Mouse (Mus musculus) kidney, embryonic 14.5 days (tissue): ENCODE data around the gene Zfand5. TPM values are rescaled to one million over a fixed set of nuclear protein-coding genes. Genes with fewer than 3 reads are reported as not detected.
"Not testable (repeated sequence)": the region's sequence is repeated elsewhere in the genome, so short reads cannot be mapped to it uniquely, and the experiment has no call there.

ENCODE experiments used
- ATAC-seq: fragments of 200-750 bp; cut with Nextera tagmentation; 2 replicates; pipeline ENCODE4 v1.8.0; 2017; ENCODE audit warnings: moderate number of reproducible peaks, mild to moderate bottlenecking, moderate TSS enrichment, moderate library complexity; ENCODE audit not compliant: low FRiP score, low TSS enrichment
- H3K27ac ChIP-seq: fragments of 300-500 bp; sonication (generic); 2 replicates; pipeline ENCODE4 v1.5.1; 2014; ENCODE audit warnings: low read depth, mild to moderate bottlenecking, low read length, moderate library complexity, mixed read lengths
- H3K27me3 ChIP-seq: fragments of 300-500 bp; sonication (generic); 2 replicates; pipeline ENCODE4 v1.6.1; 2014; ENCODE audit warnings: mild to moderate bottlenecking, low read length; ENCODE audit not compliant: control insufficient read depth, insufficient read depth
- H3K36me3 ChIP-seq: fragments of 300-500 bp; sonication (generic); 2 replicates; pipeline ENCODE4 v1.6.1; 2014; ENCODE audit warnings: low read length, mixed read lengths; ENCODE audit not compliant: control insufficient read depth, insufficient read depth
- H3K4me1 ChIP-seq: fragments of 300-500 bp; sonication (generic); 2 replicates; pipeline ENCODE4 v1.6.1; 2014; ENCODE audit warnings: low read length, mixed read lengths; ENCODE audit not compliant: control insufficient read depth, insufficient read depth
- H3K4me2 ChIP-seq: fragments of 300-500 bp; sonication (generic); replicated peaks from 2 replicates; pipeline ENCODE4 v1.6.1; 2014; ENCODE audit warnings: low read depth, mild to moderate bottlenecking, low read length
- H3K4me3 ChIP-seq: fragments of 300-500 bp; sonication (generic); 2 replicates; pipeline ENCODE4 v1.5.1; 2014; ENCODE audit warnings: mild to moderate bottlenecking, low read length
- H3K9ac ChIP-seq: fragments of 300-500 bp; sonication (generic); 2 replicates; pipeline ENCODE4 v1.6.1; 2014; ENCODE audit warnings: low read depth, mild to moderate bottlenecking, low read length, moderate library complexity
- H3K9me3 ChIP-seq: fragments of 300-500 bp; sonication (generic); 2 replicates; pipeline ENCODE4 v1.6.1; 2016; ENCODE audit warnings: low read length; ENCODE audit not compliant: control insufficient read depth
- WGBS: fragments of 180-500 bp; shearing (Covaris S2); extraction: QIAGEN DNeasy Blood & Tissue Kit; methylation state at CpG from one replicate; pipeline ENCODE4 v1.1.7; 2014; 5-methylcytosine and 5-hydroxymethylcytosine counted together
- polyA plus RNA-seq: library from polyadenylated mRNA; unstranded; fragments of >200 nt; fragmentation: Nextera tagmentation; extraction: Ambion mirVana; gene quantifications from 2 replicates; pipeline ENCODE4 v1.2.1, GENCODE M21; 2014

Zfand5 gene
- polyA plus RNA-seq, result 99.0 and 136 TPM in 2 replicates

DNA sequence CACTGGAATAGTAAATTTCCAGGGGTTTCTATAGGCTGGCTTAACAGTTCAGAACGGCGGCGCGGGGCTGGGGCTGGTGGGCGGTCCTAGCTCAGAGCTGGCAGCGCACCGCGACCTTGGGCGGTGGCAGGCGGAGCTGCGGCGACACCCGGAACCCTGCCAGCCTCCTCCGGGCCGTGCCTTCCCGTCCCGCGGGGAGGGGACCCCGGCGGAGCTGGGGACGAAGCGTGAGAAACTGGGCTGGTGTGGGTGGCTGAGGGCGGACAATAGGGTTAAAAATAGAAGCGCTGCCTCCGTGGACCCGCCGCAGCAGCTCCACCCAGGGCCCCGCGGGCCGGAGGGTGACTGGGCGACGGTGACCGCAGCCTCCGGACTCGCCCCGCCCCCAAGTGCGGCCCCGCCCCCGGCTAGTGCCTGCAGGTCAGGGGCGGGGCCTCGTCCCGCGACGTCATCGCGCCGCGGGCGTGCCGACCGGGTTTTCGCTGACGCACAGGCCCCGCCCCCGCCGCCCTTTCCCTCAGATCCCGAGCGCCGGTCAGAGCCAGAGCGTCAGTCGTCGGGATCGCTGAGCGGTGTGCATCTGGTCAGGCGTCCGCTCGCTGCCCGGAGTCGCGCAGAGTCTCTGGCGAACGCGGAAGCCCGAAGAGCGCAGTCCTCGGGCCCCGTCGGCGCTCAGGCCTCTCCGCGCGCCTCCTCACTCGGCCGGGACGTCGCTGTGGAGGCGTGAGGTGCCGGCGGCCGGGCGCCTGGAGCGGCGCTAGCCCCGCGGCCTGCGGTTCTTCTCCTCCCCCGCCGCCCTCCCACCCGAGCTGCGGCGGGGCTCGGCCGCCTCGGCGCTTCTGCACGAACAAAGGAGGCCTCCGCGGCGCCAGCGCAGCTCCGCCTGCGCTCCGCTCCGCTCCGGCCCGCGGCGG is at the start of gene Zfand5:
TSS of gene Zfand5 (plus strand) at position 538 of the 914 bp plus-strand sequence.
- Histone ChIP-seq H3K27me3 (no peaks in the 10 kb centered on the region), H3K27ac (peak within 1 kb of the TSS; percentile 100), H3K4me3 (peak within 1 kb of the TSS; percentile 94), H3K9ac (peak within 1 kb of the TSS; percentile 100), H3K4me1 (peaks cover 4% of the 10 kb centered on the region; the same call in 1 of the 2 replicates), H3K4me2 (peak within 1 kb of the TSS; percentile 48), H3K9me3 (no peaks in the 10 kb centered on the region), H3K36me3 (peaks cover 7% of the 10 kb centered on the region; the same call in 1 of the 2 replicates)
- WGBS, result under 1% methylated on average over 71 of the region's 118 CpGs
- peak; percentile 96 for ATAC-seq

DNA sequence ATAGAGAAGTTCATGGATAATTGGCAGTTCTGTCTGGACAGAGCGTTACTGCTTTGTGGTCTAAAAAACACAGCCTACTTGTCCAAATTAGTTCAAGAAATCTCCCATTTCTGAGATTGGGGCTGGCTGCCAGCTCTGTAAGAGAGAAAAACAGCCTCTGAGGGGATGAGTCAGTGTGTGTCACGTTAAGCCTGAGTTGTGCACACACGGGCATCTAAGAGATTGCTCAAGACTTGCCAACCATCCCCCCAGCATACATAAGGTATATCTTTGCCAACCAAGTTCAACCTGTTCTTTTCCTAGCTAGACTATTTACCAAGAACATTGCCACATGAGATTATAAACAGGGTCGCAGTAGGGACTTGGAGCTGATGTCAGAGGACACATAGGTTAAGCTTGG is 44.9 kb upstream of the Zfand5 start:
- Histone ChIP-seq H3K9me3 (no peaks in the 10 kb centered on the region), H3K4me1 (no peaks in the 10 kb centered on the region), H3K9ac (no peak overlapping the region), H3K27me3 (no peaks in the 10 kb centered on the region), H3K27ac (no peak overlapping the region), H3K4me3 (no peak overlapping the region), H3K4me2 (no peak overlapping the region), H3K36me3 (no peaks in the 10 kb centered on the region)
- 77% methylated on average over 4 of the region's 4 CpGs for WGBS
- no peak for ATAC-seq

DNA sequence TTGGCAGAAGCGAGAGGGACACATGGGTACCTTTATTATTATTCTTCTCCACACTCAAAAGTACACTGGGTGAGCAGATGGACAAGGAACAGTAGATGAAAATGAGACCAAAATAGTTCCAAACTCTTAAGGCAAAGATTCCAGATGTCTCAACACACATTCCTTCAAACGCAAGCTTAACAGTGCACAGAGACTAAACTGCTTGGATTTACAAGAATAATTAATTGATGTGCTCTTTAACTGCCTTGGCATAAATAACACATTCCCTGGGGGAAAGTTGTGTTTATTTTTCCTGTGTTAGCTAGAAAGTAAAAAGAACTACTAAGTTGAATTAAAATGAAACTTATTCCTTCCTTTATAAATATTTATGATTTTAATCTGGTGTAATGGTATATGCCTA is 44.3 kb upstream of the Zfand5 start:
- no peak for ATAC-seq
- Histone ChIP-seq H3K9me3 (no peaks in the 10 kb centered on the region), H3K4me3 (no peak overlapping the region), H3K27me3 (no peaks in the 10 kb centered on the region), H3K27ac (no peak overlapping the region), H3K36me3 (no peaks in the 10 kb centered on the region), H3K4me1 (no peaks in the 10 kb centered on the region), H3K4me2 (no peak overlapping the region), H3K9ac (no peak overlapping the region)
- 35% methylated on average over 2 of the region's 2 CpGs for WGBS

DNA sequence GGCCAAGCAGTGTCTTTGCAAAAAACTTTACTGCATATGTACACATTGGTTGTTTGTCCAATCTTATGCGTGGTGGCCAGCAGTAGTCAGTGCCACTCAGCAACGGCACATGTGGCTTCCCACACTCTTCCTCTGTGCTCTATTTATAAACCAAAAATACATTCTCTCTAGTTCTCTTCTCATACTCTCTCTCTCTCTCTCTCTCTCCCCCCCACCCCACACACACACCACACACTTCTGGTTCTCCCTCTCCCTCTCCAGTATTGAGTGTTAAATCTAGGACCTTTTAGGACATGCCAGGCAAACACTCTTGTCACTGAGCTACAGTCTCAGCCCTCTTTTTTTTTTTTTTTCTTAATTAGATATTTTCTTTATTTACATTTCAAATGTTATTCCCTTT is 23.3 kb upstream of the Zfand5 start:
- not testable (repeated sequence) for H3K27me3 ChIP-seq, H3K4me1 ChIP-seq, H3K4me2 ChIP-seq, H3K9me3 ChIP-seq, H3K27ac ChIP-seq, H3K36me3 ChIP-seq, H3K4me3 ChIP-seq, H3K9ac ChIP-seq, ATAC-seq
- WGBS, result 86% methylated on average over 2 of the region's 2 CpGs

DNA sequence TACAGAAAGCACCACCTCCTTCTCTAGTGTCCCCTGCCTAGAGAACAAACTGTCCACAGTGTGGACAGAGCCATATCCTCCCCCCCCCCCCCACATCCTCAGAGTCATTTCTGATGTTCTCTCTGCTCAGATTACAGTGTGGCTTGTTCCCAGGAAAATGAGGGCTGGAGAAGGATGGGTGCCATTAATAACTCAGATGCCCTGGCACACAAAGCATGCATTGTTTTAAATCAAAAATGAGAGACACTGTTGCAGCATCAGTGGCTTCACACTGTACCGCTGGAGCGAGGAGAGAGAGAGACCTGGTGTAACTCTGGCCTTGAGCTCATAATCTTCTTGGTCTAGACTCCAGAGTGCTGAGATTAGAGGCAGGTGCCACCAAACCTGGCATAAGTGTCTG is 18.2 kb upstream of the Zfand5 start:
- no peak for ATAC-seq
- H3K4me2 ChIP-seq, result no peak overlapping the region
- H3K27me3 ChIP-seq, result no peaks in the 10 kb centered on the region
- 77% methylated on average over 2 of the region's 2 CpGs for WGBS
- no peak overlapping the region for H3K4me3 ChIP-seq
- H3K36me3 ChIP-seq, result no peaks in the 10 kb centered on the region
- no peaks in the 10 kb centered on the region for H3K9me3 ChIP-seq
- H3K9ac ChIP-seq, result no peak overlapping the region
- no peaks in the 10 kb centered on the region for H3K4me1 ChIP-seq
- H3K27ac ChIP-seq, result no peak overlapping the region

DNA sequence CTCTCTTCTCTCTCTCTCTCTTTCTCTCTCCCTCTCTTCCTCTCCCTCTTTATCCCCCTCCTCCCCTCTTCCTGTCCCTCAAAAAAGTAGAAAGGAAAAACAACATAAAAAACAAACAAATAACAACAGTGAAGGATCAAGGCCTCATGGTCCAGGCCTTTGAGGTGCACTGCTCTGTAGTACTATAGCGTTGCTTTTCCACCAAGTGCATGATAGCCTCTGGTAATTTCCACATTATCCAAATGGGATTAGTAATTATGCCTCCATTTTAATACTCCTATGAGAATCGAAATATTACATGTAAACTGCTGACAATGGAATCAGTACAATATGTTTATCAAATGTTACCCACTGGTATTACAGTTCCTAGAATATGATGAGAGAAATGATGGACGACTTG is 16.2 kb upstream of the Zfand5 start:
- no peaks in the 10 kb centered on the region for H3K9me3 ChIP-seq
- no peaks in the 10 kb centered on the region for H3K27me3 ChIP-seq
- H3K4me2 ChIP-seq, result no peak overlapping the region
- no peaks in the 10 kb centered on the region for H3K36me3 ChIP-seq
- H3K9ac ChIP-seq, result no peak overlapping the region
- H3K4me3 ChIP-seq, result no peak overlapping the region
- WGBS, result 81% methylated on average over 3 of the region's 3 CpGs
- no peak overlapping the region for H3K27ac ChIP-seq
- H3K4me1 ChIP-seq, result no peaks in the 10 kb centered on the region
- no peak for ATAC-seq

DNA sequence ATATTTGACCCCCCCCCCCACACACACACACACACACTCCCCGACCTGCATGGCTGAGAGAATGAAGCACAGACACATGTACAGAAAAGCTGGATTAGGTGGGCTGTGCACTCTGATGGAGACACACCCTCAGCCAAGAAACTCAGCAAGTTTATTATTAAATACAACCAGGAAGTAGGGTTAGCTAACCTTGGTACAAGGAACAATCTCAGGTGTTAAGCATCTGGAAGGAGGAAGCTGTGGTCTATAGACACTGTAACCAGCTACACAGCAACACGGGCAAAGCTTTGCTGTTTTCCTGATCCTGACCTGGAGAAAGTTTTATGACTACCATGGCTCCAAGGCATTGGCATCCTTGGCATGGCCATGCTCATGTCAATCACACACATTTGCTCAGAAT is 12.6 kb upstream of the Zfand5 start:
- Histone ChIP-seq H3K27me3 (no peaks in the 10 kb centered on the region), H3K9me3 (no peaks in the 10 kb centered on the region), H3K9ac (no peak overlapping the region), H3K4me2 (no peak overlapping the region), H3K4me1 (no peaks in the 10 kb centered on the region), H3K4me3 (no peak overlapping the region), H3K27ac (no peak overlapping the region), H3K36me3 (no peaks in the 10 kb centered on the region)
- WGBS, result 80% methylated on average over 2 of the region's 2 CpGs
- ATAC-seq, result no peak

DNA sequence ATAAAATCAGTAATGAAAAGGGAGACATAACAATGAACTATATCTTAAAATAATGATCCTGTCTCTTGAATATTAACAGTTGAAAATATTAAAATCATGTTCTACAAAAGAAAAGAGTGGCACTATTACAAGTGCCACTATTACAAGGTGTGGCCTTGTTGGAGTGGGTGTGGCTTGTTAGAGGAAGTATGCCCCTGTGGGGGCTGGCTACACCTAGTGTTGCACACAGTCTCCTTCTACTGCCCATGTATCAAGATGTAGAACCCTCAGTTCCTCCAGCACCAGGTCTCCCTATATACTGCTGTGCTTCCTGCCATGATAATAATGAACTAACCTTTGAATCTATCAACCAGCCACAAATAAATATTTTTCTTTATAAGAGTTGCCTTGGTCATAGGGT is 11.8 kb upstream of the Zfand5 start:
- Histone ChIP-seq H3K27me3 (no peaks in the 10 kb centered on the region), H3K27ac (no peak overlapping the region), H3K4me3 (no peak overlapping the region), H3K4me1 (no peaks in the 10 kb centered on the region), H3K9me3 (no peaks in the 10 kb centered on the region), H3K4me2 (no peak overlapping the region), H3K36me3 (no peaks in the 10 kb centered on the region), H3K9ac (no peak overlapping the region)
- ATAC-seq, result no peak

DNA sequence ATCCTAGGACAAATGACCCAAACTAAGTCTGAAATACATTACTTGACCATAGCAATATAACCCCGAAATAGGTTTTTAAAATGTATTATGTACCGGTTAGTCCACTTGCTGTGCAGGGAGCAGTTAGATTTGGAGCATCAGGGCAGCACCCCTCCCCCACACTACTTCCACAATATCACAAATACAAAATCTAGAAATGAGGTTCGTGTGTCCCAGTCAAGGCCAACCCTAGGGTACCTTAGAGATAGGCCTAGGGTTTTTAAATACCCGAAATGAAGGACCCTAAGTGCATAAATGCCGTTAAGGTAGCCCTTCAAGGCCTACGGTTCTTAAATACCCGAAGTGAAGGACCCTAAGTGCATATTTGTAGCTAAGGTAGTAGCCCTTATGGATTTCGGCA is 892 bp upstream of the Zfand5 start:
- ATAC-seq, result no peak
- Histone ChIP-seq H3K4me3 (peak overlapping the region; percentile 94), H3K4me1 (peaks cover 4% of the 10 kb centered on the region; the same call in 1 of the 2 replicates), H3K4me2 (peak overlapping the region; percentile 48), H3K36me3 (no peaks in the 10 kb centered on the region), H3K27ac (peak overlapping the region; percentile 100), H3K27me3 (no peaks in the 10 kb centered on the region), H3K9ac (peak overlapping the region; percentile 100), H3K9me3 (no peaks in the 10 kb centered on the region)
- 31% methylated on average over 8 of the region's 8 CpGs for WGBS
